Mouse (Mus musculus) spleen, adult 2 months (tissue): ENCODE results near the gene Spcs2.

ENCODE experiments used
- CTCF ChIP-seq: fragments of 200-500 bp; IDR thresholded peaks from 2 replicates; pipeline ENCODE4 v1.5.1; 2011; ENCODE audit warnings: mild to moderate bottlenecking, inconsistent platforms; ENCODE audit not compliant: insufficient read depth, insufficient read length, insufficient replicate concordance; ENCODE audit errors: extremely low read depth
- POLR2A ChIP-seq: fragments of 200-500 bp; IDR thresholded peaks from 2 replicates; pipeline ENCODE4 v1.6.1; 2011; ENCODE audit warnings: low read depth, low read length, inconsistent platforms

DNA sequence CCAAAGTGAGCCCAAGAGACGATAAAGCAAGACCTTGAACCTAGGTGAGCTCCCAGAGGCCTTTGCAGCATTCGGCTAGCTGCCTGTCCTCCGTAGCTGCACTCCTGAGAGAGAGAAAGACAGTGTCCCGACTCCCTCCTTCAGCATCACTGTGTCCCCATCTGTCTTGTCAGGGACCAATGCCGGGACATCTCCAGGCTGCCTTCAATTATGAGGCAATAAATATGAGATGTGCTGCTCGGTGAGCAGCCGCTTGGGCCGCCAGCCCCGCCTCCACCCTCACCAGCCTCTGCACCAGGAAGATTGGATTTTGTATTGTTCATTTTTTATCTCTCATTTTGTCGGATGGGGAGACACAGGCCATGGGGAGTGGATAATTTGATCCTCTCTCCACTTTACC is 72.4 kb downstream of the Spcs2 start:
- TF ChIP-seq CTCF (no peak), POLR2A (no peak)
